Mouse (Mus musculus): ENCODE measurements at regions not wholly inside any gene's neighbourhood (a gene's known extent, or its start where the extent isn't known, plus 50 kb on each side); places are given as distances from the start of the nearest gene placed in this dataset.

- DNase-seq: no peak
Measured at GRCm38 (mm10) chr5:51110006-51110405, 457.5 kb downstream of the Ppargc1a start.

GRCm38 (mm10) chr5:51108737-51109136 lies 458.8 kb downstream of the Ppargc1a start:
- DNase-seq: no peak

DNA sequence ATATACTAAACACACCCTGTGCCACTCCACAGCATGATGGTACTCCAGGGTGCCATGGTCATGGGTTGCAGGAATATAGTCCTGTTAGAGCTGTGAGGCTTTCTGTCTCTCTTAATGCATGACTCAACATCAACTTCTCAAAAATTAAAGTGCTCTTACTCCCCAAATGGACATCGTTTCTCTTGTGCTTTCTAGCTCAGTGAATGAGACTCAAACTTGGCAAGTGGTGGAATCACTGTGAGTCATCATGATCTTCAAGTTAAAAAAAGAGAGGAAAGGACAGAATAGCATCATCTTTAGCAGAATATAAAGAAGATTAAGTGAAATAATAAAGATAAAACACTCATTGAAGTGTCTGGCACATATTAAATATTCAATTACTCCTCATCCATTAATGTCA lies 459.3 kb downstream of the Ppargc1a start:
- no peak for DNase-seq

DNA sequence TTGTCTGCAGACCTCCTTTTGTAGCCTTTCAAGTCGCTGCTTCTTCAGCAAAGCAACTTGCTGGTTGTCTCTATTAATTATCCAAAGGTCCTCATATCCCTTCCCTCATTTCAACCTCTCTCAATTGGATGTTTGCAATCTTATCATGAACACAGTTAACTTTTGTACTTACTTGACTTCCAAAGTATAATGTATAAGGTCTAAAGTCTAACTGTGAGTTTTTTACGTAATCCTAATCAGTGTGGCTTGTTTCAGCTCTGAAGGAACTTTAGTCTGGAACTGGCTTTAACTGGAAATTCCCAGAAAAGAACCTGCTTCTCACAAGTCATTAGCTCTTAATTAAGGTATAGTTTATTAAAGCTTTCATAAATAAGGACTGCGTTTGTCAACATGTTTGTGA lies 467.6 kb downstream of the Ppargc1a start:
- DNase-seq: no peak

DNA sequence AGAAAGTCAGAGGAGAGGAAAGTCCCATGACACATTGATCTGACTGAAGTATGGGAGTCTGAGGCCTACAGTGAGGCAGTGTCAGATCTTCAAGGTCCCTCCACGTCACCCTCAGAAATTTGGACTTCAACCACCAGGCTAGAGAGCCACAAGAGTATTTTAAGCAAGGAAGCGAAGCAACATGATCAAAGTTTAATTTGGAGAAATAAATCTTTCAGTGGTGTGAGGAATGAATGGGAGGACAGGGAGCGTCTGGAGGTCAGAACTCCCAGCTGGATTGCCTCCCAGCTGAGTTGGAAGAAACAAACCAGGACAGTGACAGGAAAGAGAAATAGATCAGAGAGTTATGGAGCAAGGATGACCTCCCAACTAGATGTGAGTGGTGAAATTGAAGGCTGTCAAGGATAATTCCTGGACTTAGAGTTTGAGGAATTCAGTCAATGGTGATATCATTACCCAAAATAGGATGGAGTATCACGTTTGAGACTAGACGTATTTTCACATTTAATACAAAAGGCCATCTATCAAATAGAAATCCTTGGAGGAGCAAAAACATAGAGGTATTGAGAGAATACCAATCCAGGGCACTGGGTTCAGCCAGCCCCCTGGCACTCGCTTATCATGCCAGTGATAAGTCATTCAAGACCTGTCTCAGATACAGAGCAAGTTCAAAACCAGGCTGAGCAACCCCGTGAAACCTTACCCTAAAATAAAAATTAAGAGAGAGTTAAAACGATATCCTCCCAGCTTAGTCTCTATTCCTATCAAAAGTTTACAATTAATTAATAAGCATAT lies 494.7 kb downstream of the Ppargc1a start:
- no peak for DNase-seq

- DNase-seq: no peak
Measured at GRCm38 (mm10) chr5:51072146-51072545, 495.4 kb downstream of the Ppargc1a start.

DNA sequence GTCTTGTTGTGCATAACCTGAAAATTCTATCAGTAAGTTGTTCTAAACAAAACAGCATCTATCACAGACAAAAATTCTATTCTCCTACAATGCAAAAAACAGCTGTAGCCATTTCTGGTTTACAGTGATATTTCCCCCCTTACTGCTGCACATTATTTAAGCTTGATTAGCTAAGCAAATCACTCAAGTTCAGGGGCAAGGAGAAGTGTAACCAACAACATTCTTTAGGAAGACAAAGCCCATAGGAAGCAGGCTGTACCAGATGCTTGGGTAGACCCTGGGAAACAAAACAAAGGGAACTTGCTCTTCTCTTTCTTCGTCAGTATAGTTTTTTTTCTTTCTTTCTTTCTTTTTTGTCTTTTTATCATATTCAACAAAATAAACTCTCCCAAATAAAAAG lies 497.9 kb downstream of the Ppargc1a start:
- DNase-seq: no peak

- DNase-seq: no peak
Measured at GRCm38 (mm10) chr5:51045872-51046271, 521.7 kb downstream of the Ppargc1a start.

DNA sequence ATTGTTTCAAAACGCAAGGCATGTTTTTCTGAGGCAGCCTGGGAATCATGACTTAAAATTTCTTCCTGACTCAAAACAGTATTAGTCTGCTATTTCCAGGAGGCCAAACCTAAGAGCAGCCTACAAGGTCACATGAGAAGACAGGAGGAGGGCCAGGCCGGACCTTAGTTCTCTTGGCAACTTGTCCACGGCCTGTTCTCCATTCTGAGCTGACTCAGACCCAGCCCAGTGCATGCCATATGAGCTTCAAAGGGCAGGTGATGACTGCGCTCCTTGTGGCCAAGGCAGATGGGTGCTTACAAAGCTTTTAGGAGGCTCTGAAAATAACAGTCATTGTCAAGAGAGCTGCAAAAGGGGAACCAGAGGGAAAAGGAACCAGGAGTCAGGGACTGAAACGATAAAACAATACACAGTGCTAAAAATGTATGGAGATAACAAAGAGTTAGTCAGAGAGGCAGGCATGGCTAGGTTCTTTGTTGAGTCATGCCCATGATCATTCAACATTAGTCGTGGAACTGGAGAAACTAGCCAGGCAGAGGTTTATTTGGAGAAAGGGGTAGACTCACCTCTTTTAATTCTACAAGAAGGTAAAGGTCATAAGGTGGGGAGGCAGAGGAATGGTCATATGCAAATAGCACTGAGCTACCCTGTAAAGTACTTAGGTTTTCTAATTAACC lies 525.8 kb downstream of the Ppargc1a start:
- DNase-seq: no peak

DNA sequence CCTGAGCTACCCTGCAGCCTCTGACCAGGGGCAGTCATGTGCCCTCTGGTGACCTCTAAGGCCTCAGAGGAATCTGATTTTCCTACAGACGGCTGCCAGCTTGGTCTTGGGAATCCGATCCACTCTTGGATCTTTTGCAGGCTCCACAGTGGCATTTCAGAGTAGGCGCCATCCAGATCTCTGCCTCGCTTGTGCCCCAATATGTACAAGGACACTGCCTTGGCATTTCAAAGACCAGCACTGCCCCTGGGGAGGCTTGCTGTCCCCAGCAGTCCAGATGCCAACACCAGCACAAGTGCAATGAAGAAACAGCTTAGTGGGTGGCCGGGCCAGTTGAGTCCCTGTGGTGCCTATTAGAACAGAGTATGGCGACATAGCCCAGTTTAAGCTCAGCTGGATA lies 526.6 kb downstream of the Ppargc1a start:
- DNase-seq: no peak

GRCm38 (mm10) chr5:51040463-51040862 lies 527.1 kb downstream of the Ppargc1a start:
- no peak for DNase-seq

DNA sequence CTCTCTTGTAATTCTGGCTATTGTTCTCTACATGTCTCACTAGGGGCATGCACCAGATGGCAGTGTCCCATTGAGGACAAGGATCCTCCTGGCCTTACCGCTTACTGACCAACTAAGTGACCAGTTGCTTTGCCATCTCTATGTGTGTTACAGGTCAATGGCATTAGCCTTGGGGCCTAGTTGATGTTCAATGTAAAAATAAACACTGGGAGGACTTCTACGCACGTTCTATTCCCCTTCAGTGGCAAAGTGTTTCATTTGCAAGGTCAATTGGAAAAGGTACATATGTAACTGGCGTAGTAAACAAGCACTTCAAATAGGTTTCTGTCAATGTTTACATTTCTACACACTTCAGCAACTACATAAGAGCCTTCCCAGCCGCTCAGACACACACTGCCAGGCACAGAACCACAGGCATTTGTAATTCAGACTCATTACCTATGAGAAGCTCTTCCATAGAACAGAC lies 527.8 kb downstream of the Ppargc1a start:
- peak; percentile 2 for DNase-seq

- no peak for DNase-seq
Measured at GRCm38 (mm10) chr5:51036450-51036990, 531.0 kb downstream of the Ppargc1a start.

- no peak for DNase-seq
Measured at GRCm38 (mm10) chr5:51028966-51029365, 538.6 kb downstream of the Ppargc1a start.

DNA sequence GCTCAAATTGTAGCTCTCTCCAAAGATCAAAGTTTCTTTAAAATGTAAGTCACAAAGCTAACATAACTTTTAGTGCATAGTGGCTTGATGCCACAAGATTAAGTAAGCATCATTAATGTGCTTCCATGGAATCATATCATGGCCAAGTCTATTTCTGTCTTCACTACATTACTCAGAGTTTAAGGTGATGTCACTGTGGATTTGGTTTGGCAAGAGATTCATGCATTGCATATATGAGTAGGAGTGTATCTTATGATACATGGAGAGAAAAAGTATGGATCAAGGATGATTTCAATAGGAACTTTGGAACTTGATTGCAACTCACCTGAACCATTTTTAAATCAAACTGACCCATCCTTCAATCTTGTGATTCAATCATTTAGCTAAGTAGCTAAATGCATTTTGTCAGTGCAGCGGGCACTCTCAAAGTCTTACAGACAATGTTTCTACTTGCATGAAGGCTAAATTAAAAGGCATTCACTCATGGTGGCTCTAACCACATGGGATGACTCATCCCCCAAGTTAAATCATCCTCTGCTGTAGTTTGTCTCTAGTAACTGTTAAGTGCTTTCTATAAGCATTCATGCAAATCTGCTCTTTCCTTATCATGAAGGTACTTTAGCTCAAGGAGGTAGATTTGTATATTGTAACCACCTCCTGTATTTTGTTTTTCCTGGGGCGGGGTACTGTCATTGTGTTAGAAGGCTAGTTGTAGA lies 576.5 kb downstream of the Ppargc1a start:
- DNase-seq: no peak

Measured in cerebellum, adult 8-10 months (tissue).